Mouse (Mus musculus) limb, embryonic 15.5 days (tissue): ENCODE data around the gene Ccnl1. TPM values are rescaled to one million over a fixed set of nuclear protein-coding genes. Genes with fewer than 3 reads are reported as not detected.
A peak's percentile ranks its signal among the peaks of the same experiment; 100 is the strongest.

ENCODE experiments used
- ATAC-seq: fragments of 200-750 bp; cut with Nextera tagmentation; 2 replicates; pipeline ENCODE4 v1.8.0; 2017; ENCODE audit warnings: low read depth, moderate TSS enrichment; ENCODE audit not compliant: insufficient number of reproducible peaks, low FRiP score, low TSS enrichment
- H3K27ac ChIP-seq: fragments of 300-500 bp; sonication (generic); 2 replicates; pipeline ENCODE4 v1.5.1; 2015; ENCODE audit warnings: moderate library complexity, mild to moderate bottlenecking, inconsistent platforms
- H3K27me3 ChIP-seq: fragments of 300-500 bp; sonication (generic); 2 replicates; pipeline ENCODE4 v1.6.1; 2015; ENCODE audit warnings: inconsistent platforms
- H3K36me3 ChIP-seq: fragments of 300-500 bp; sonication (generic); 2 replicates; pipeline ENCODE4 v1.6.1; 2015; ENCODE audit warnings: inconsistent platforms
- H3K4me1 ChIP-seq: fragments of 300-500 bp; sonication (generic); 2 replicates; pipeline ENCODE4 v1.6.1; 2015; ENCODE audit warnings: inconsistent platforms
- H3K4me2 ChIP-seq: fragments of 300-500 bp; sonication (generic); 2 replicates; pipeline ENCODE4 v1.6.1; 2015; ENCODE audit warnings: mild to moderate bottlenecking, inconsistent platforms
- H3K4me3 ChIP-seq: fragments of 300-500 bp; sonication (generic); 2 replicates; pipeline ENCODE4 v1.5.1; 2015; ENCODE audit warnings: mild to moderate bottlenecking, inconsistent platforms
- H3K9ac ChIP-seq: fragments of 300-500 bp; sonication (generic); 2 replicates; pipeline ENCODE4 v1.6.1; 2015; ENCODE audit warnings: inconsistent platforms
- H3K9me3 ChIP-seq: fragments of 300-500 bp; sonication (generic); 2 replicates; pipeline ENCODE4 v1.6.1; 2016; ENCODE audit warnings: inconsistent platforms
- WGBS: fragments of 180-500 bp; shearing (Covaris S2); methylation state at CpG from one replicate; pipeline ENCODE4 v1.1.7; 2015; 5-methylcytosine and 5-hydroxymethylcytosine counted together
- polyA plus RNA-seq: library from polyadenylated mRNA; unstranded; fragments of >200 nt; fragmentation: Nextera tagmentation; extraction: Ambion mirVana; gene quantifications from 2 replicates; pipeline ENCODE4 v1.2.1, GENCODE M21; 2015

Ccnl1 gene
- polyA plus RNA-seq, 1 experiment from 2014 or later, result 110 TPM

DNA sequence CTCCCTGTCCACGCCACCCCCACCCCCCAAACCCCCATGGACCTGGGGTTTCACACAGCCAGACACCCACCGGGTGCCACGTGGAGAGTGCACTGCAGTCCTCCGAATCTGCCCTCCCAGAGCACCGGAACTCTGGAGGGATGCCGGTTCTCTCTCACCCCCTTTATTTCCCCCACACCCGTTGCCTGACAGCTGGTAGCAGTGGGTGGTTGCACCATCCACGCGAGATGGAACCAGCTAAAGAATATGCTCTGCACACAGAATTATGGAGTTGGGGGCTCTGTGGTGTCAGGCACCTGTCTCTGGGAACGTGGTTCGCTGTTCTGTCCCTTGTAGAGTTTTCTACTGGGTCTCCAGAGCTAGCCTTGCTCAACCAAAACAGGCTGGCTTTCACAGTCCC, 45.8 kb downstream of the Ccnl1 start:
- H3K36me3 ChIP-seq, result no peaks in the 10 kb centered on the region
- no peak overlapping the region for H3K4me3 ChIP-seq
- WGBS, result 71% methylated on average over 11 of the region's 11 CpGs
- H3K27me3 ChIP-seq, result no peaks in the 10 kb centered on the region
- no peak overlapping the region for H3K9ac ChIP-seq
- no peak overlapping the region for H3K4me2 ChIP-seq
- no peaks in the 10 kb centered on the region for H3K4me1 ChIP-seq
- no peaks in the 10 kb centered on the region for H3K9me3 ChIP-seq
- H3K27ac ChIP-seq, result peak overlapping the region; percentile 6; the same call in 1 of the 2 replicates
- ATAC-seq, result no peak

- no peak for ATAC-seq
- Histone ChIP-seq H3K9me3 (no peaks in the 10 kb centered on the region), H3K4me1 (no peaks in the 10 kb centered on the region), H3K4me3 (no peak overlapping the region), H3K4me2 (no peak overlapping the region), H3K36me3 (no peaks in the 10 kb centered on the region), H3K27ac (no peak overlapping the region), H3K27me3 (no peaks in the 10 kb centered on the region), H3K9ac (no peak overlapping the region)
- 87% methylated on average over 3 of the region's 3 CpGs for WGBS
Measured at GRCm38 (mm10) chr3:65911265-65911664, 46.8 kb downstream of the Ccnl1 start.

DNA sequence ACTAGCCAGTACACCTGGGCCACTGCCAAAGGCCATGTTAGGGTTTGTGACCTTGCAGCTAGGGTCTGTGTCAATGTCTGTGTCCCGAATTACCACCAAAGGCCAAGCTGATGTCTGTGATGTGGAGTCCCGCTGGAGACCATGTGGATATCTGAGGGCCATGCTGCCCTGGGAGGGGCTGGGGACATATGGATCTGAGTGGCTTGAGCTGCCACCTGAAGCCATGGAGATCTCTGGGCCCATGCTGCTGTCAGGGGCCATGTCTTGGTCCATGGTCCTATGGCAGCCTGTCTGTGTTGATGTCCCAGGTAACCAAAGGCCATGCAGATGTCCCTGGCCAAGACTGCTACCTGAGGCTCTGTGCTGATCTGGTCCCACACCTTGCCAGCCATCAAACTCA, 48.6 kb downstream of the Ccnl1 start:
- no peak for ATAC-seq
- Histone ChIP-seq H3K27ac (no peak overlapping the region), H3K4me3 (no peak overlapping the region), H3K9ac (no peak overlapping the region), H3K4me2 (no peak overlapping the region), H3K36me3 (no peaks in the 10 kb centered on the region), H3K27me3 (no peaks in the 10 kb centered on the region), H3K9me3 (no peaks in the 10 kb centered on the region), H3K4me1 (peaks cover 12% of the 10 kb centered on the region)
- WGBS, result 88% methylated on average over 2 of the region's 2 CpGs

- 93% methylated on average over 4 of the region's 4 CpGs for WGBS
- no peak overlapping the region for H3K4me2 ChIP-seq
Measured at GRCm38 (mm10) chr3:65907536-65907935, 50.5 kb downstream of the Ccnl1 start.

DNA sequence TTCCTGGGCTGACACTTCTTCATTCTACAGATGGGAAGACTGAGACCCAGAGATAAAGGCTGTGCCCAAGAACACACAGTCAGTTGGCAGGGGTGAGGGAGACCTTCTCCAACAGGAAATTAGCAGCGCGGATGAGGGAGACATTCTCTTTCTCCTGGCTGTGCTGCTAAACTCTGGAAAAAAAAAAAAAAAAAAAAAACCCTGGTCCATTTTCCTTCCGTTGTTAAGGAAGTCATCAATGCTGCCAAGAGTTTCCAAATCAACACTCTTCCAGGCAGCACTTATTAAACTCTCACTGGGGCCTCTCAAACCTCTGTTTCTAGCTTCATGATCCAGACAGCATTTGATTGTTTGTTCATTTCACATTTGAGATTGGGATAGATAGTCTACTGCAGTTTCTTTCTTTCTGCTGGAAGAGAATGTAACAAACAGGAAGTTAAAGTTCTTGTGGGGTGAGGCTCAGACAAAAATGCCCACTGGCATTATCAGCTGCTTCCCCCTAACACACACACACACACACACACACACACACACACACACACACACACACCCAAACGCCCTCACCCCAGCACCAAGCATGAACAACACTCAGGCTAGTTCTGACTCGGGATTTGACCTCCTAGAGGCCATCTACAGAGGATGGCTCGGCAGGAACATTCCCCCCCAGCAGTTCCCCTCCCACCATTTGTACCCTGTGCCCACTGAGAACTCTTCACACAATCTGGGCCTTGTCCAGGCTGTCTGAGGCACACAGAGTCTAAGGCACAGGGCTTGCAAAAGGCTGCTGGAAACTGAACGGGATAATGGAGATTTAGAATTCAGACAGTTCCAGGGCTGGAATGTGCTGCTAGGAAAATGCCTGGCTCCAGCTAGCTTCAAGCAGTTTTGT, 52.5 kb downstream of the Ccnl1 start:
- Histone ChIP-seq H3K4me3 (no peak overlapping the region), H3K4me2 (no peak overlapping the region), H3K9ac (no peak overlapping the region), H3K4me1 (peaks cover 12% of the 10 kb centered on the region), H3K27ac (peak overlapping the region; percentile 79), H3K27me3 (no peaks in the 10 kb centered on the region), H3K9me3 (no peaks in the 10 kb centered on the region), H3K36me3 (no peaks in the 10 kb centered on the region)
- no peak for ATAC-seq
- 25% methylated on average over 7 of the region's 7 CpGs for WGBS

More at GRCm38 (mm10) chr3:65907536-65907935, 50.5 kb downstream of the Ccnl1 start:
- H3K4me3 ChIP-seq, result no peak overlapping the region
- peaks cover 12% of the 10 kb centered on the region for H3K4me1 ChIP-seq
- H3K27ac ChIP-seq, result no peak overlapping the region
- no peak for ATAC-seq
- H3K9me3 ChIP-seq, result no peaks in the 10 kb centered on the region
- H3K36me3 ChIP-seq, result no peaks in the 10 kb centered on the region
- H3K9ac ChIP-seq, result no peak overlapping the region
- no peaks in the 10 kb centered on the region for H3K27me3 ChIP-seq

GRCm38 (mm10) chr3:65904711-65905110, 53.3 kb downstream of the Ccnl1 start:
- no peak overlapping the region for H3K4me2 ChIP-seq
- ATAC-seq, result no peak
- 20% methylated on average over 6 of the region's 6 CpGs for WGBS
- peaks cover 12% of the 10 kb centered on the region for H3K4me1 ChIP-seq
- no peaks in the 10 kb centered on the region for H3K36me3 ChIP-seq
- H3K27me3 ChIP-seq, result no peaks in the 10 kb centered on the region
- H3K9ac ChIP-seq, result no peak overlapping the region
- no peak overlapping the region for H3K4me3 ChIP-seq
- no peaks in the 10 kb centered on the region for H3K9me3 ChIP-seq
- H3K27ac ChIP-seq, result 0 out of 2 replicates have a peak overlapping the region, but pooled peaks have one; percentile 61

GRCm38 (mm10) chr3:65904106-65904505, 53.9 kb downstream of the Ccnl1 start:
- no peak overlapping the region for H3K9ac ChIP-seq
- no peak overlapping the region for H3K4me2 ChIP-seq
- no peak for ATAC-seq
- no peaks in the 10 kb centered on the region for H3K36me3 ChIP-seq
- H3K4me3 ChIP-seq, result no peak overlapping the region
- no peaks in the 10 kb centered on the region for H3K27me3 ChIP-seq
- peak overlapping the region; percentile 61; the same call in 1 of the 2 replicates for H3K27ac ChIP-seq
- no peaks in the 10 kb centered on the region for H3K9me3 ChIP-seq
- peaks cover 12% of the 10 kb centered on the region for H3K4me1 ChIP-seq
- 9% methylated on average over 4 of the region's 4 CpGs for WGBS

DNA sequence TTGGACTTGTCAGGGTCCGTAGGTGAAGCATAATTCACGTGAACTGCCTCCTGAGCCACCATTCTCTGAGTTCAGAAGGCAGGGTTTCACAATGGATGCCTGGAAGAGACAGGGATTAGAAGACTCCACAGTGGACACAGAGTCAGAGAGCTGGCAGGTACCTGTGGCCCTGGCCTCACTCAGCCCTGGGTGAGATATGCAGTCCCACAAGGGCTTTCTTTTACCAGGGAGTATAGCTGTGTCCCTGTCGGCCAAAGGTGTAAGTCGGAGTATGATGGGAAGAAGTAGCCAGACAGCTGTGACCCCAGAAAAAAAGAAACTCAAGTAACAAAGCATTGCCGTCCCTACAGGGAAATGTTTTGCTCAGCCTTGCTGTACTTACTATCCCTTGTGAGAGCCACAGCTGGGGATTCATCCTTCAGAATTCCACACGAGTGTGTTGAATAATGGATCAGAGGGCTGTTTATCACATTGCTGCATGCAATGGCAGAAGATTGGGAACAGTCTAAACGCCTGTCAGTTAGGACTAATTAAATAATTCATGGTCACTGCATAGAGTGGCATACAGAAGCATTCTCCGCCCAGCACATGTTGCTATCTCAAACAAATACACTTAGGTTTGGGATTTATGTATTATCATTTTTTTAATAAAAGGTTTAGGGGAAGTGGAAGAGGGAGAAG, 59.3 kb downstream of the Ccnl1 start:
- no peak for ATAC-seq
- Histone ChIP-seq H3K27me3 (no peaks in the 10 kb centered on the region), H3K9me3 (no peaks in the 10 kb centered on the region), H3K36me3 (no peaks in the 10 kb centered on the region), H3K27ac (no peak overlapping the region), H3K4me1 (no peaks in the 10 kb centered on the region), H3K4me2 (no peak overlapping the region), H3K9ac (no peak overlapping the region), H3K4me3 (no peak overlapping the region)
- 61% methylated on average over 8 of the region's 8 CpGs for WGBS

DNA sequence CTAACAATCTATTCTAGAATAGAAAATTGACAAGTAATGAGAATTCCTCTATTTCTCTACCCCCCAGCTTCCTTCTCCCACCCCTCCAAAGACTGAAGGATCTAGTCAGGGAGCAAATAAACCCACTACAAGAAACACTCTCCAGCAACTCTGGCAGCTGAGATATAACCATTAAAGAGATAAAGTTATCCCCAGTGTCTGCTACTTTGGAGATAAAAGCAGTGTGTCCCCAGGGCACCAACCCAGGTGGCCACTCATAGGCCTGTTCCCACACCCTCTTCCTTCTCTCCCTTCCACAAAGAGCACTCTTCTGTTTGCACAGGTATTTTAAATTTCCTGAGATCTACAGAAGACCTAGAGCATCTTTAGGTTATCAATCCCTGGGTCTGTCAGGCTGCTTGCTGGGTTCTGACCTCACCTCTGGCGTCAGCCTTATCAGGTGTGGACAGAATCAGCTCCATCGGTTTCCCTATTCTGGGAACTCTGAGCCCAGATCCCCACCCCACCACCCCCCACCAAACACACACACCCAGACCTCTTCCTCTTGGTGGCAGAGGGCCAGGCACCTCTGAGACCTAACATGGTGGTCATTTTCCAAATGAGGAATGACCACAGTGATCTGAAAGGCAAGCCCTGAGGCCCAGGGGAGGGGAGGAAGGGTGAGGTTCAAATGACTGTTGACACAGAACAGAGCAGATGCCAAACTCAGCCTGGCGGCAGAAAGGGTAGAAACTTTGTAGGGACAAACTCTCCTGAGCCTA, 60.6 kb downstream of the Ccnl1 start:
- Histone ChIP-seq H3K4me3 (no peak overlapping the region), H3K9ac (no peak overlapping the region), H3K4me1 (no peaks in the 10 kb centered on the region), H3K27ac (no peak overlapping the region), H3K9me3 (no peaks in the 10 kb centered on the region), H3K36me3 (no peaks in the 10 kb centered on the region), H3K4me2 (no peak overlapping the region), H3K27me3 (no peaks in the 10 kb centered on the region)
- WGBS, result 39% methylated on average over 3 of the region's 3 CpGs
- ATAC-seq, result no peak
